Mouse (Mus musculus) cerebellum, adult 2 months (tissue): Measurements from ENCODE around the gene Hint3. TPM values are rescaled to one million over a fixed set of nuclear protein-coding genes. Genes with fewer than 3 reads are reported as not detected.
"Not testable (repeated sequence)": the region's sequence is repeated elsewhere in the genome, so short reads cannot be mapped to it uniquely, and the experiment has no call there.

ENCODE experiments used
- DNase-seq, 2 experiments: peaks; one replicate each; pipeline ENCODE4 v3.0.0; 2021
- H3K27ac ChIP-seq: fragments of 200-500 bp; 2 replicates; pipeline ENCODE4 v1.5.1; 2012; ENCODE audit warnings: low read length, control low read depth, inconsistent platforms; ENCODE audit not compliant: insufficient read depth
- H3K27me3 ChIP-seq: fragments of 200-500 bp; 2 replicates; pipeline ENCODE4 v1.6.1; 2012; ENCODE audit warnings: inconsistent platforms, mild to moderate bottlenecking, low read length, moderate library complexity; ENCODE audit not compliant: control insufficient read depth, insufficient read depth
- H3K4me1 ChIP-seq: fragments of 200-500 bp; 2 replicates; pipeline ENCODE4 v1.6.1; 2011; ENCODE audit warnings: low read length; ENCODE audit not compliant: control insufficient read depth, insufficient read depth
- H3K4me3 ChIP-seq: fragments of 200-500 bp; replicated peaks from 2 replicates; pipeline ENCODE3; 2011; ENCODE audit warnings: mild to moderate bottlenecking, low read depth, low read length, control low read depth; ENCODE audit not compliant: insufficient read depth
- CTCF ChIP-seq: fragments of 200-500 bp; IDR thresholded peaks from 2 replicates; pipeline ENCODE4 v1.5.1; 2011; ENCODE audit warnings: low read depth, mild to moderate bottlenecking, control low read depth, low read length, moderate library complexity, borderline replicate concordance; ENCODE audit not compliant: insufficient read depth
- POLR2A ChIP-seq: fragments of 200-500 bp; IDR thresholded peaks from 2 replicates; pipeline ENCODE4 v1.6.1; 2011; ENCODE audit warnings: low read length, control low read depth, borderline replicate concordance; ENCODE audit not compliant: insufficient read depth
- WGBS: fragments of 180-500 bp; shearing (Covaris S2); methylation state at CpG from one replicate; pipeline ENCODE4 v1.1.7; 2018; 5-methylcytosine and 5-hydroxymethylcytosine counted together
- polyA plus RNA-seq: library from polyadenylated mRNA; depleted of rRNA; stranded (reverse); fragments of >200 nt; gene quantifications from 2 replicates; pipeline ENCODE4 v1.2.3, GENCODE M21; 2012; rRNA removed

The Hint3 gene
- 18.3 and 18.7 TPM in 2 replicates for polyA plus RNA-seq

DNA sequence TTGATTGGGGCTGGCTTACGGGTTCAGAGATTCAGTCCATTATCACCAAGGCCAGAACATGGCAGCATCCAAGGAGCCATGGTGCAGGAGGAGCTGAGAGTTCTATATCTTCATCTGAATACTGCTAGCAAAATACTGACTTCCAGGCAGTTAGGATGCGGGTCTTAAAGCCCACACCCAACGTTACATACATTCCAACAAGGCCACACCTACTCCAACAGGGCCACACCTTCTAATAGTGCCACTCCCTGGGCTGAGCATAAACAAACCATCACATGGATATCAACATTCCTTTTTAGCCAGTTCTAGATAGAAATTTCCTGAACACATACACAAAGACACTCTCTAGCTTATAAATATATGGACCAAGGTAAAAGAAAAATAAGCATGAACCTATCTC, at the start of gene Hint3:
Gene Hint3, minus strand, starts transcription at position 120 of the 400 bp plus-strand sequence.
- 86% methylated on average over 3 of the region's 3 CpGs for WGBS
- no peak within 1 kb of the TSS for H3K4me3 ChIP-seq
- DNase-seq = no peak
- H3K27ac ChIP-seq = no peak within 1 kb of the TSS
- H3K4me1 ChIP-seq = no peaks in the 10 kb centered on the region
- H3K27me3 ChIP-seq = no peaks in the 10 kb centered on the region
- TF ChIP-seq CTCF (no peak), POLR2A (no peak)

DNA sequence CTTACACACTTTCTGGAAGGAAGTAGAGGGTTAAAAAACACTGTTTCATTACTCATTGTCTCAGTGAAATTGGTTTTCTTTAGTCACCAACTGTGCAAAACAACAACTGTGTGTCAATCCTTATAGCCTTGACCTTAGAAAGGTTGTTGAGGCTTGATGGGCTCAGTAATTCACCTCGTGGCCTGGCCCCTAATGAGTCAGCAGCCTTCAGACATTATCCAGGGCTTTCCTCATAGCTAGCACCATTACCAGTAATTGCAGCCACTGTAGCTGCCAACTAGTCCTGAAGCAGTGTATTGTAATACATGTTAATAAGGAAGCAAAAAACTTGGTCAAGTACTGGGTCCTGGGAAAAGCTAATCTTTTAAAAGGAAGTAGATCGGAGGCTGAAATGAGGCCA, 48.6 kb upstream of the Hint3 start:
- no peaks in the 10 kb centered on the region for H3K27me3 ChIP-seq
- no peak for TF ChIP-seq POLR2A
- no peak for TF ChIP-seq CTCF
- WGBS = 77% methylated on average over 2 of the region's 2 CpGs
- no peaks in the 10 kb centered on the region; the same call in 1 of the 2 replicates for H3K4me1 ChIP-seq
- no peak for DNase-seq
- no peak overlapping the region for H3K27ac ChIP-seq
- no peak overlapping the region for H3K4me3 ChIP-seq

DNA sequence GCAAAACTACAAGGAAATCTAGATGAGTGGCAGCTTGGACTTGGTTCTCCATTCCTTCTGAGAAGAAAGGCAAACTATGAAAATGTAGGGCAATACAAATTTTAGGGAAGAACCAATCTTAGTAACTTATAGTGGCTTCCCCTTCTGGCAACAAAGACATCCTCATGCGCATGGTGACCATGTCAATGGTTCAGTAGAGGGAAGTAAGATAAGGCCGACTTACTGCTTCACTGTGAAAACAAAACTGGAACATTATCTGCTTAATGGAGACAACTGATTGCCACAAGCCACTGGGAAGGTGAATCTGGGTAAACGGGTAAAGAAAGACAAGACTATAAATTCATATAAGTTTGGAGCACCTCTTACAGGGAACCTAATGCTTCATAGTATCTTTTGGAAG, 45.4 kb upstream of the Hint3 start:
- TF ChIP-seq CTCF (no peak), POLR2A (no peak)
- 96% methylated on average over 3 of the region's 3 CpGs for WGBS
- Histone ChIP-seq H3K4me3 (no peak overlapping the region), H3K27me3 (no peaks in the 10 kb centered on the region), H3K4me1 (no peaks in the 10 kb centered on the region), H3K27ac (no peak overlapping the region)
- no peak for DNase-seq

DNA sequence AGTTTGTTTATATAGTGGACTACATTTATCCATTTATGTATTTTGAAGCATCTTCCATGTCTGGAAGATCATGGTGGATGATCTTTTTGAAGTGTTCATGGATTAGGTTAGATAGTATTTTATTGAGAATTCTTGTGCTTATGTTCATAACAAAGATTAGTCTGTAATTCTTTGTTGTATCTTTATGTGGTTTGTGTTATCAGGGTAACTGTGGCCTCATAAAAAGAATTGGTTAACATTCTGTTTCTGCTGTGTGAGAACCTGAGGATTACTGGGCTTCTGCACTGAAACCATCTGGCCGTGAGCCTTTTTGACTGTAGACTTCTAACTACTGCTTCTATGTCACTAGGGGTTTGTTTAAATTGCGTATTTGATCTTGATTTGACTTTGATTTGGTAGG, 37.1 kb upstream of the Hint3 start:
- WGBS = 88% methylated on average over 2 of the region's 2 CpGs
- Histone ChIP-seq H3K4me1 (no peaks in the 10 kb centered on the region), H3K27me3 (no peaks in the 10 kb centered on the region), H3K27ac (no peak overlapping the region), H3K4me3 (no peak overlapping the region)
- DNase-seq = no peak
- no peak for TF ChIP-seq POLR2A
- no peak for TF ChIP-seq CTCF

DNA sequence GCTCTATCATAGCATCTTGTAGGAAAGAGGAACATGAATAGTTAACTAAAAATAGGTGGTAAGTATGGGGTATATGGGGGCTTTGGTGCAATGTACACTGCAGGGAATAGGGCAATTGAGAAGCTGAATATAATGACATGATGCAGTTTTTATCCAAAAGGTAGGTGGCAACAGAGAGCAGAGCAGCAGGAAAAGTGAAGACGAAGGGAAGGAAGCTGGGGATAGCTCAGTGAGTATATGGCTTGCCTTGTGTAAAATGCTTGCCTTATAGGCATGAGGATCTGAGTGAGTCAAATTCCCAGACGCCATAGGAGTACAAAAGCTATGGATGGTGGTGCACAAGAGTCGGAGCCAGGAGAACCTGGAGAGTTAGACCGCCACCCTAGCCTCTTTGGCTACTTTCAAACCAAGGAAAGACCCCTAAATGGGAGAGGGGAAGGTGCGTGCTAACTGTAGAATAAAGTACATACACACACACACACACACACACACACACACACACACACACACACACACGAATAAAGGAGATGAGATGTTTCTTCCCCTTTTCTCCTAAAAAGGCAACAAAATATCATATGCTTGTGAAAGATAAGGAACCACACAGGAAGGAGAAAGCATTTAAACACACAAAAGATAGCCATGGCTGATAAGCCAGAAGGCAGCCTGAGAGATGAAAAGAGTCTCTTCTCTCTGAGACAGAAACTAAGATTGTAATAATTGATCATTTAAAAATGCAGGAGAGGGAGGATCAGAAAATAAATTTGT, 31.3 kb upstream of the Hint3 start:
- 85% methylated on average over 6 of the region's 6 CpGs for WGBS
- Histone ChIP-seq H3K4me3 (no peak overlapping the region), H3K4me1 (no peaks in the 10 kb centered on the region), H3K27ac (no peak overlapping the region), H3K27me3 (no peaks in the 10 kb centered on the region)
- peak in 1 of 2 experiments; percentile 12 for DNase-seq
- TF ChIP-seq CTCF = peak; percentile 43; the same call in 1 of the 2 replicates
- TF ChIP-seq POLR2A = no peak

DNA sequence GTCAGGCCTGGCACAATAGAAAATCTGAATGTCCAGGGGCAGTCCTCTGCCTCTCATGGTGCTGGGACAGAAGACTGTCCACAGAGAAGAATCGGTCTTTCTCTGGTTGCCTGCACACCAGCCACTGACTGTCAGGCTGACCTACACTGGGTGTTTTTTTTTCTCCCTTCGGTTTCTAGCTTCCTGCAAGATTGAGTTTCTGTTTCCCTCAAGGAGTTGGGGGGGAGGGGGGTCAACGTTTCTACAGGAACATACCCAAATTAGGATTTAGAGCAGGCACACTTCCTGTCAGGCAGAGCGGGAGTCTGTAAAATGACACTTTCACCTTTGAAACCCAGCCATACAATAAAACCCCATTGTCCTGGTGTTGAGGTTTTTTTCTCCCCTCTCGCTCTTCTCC, 26.2 kb upstream of the Hint3 start:
- no peak overlapping the region for H3K27ac ChIP-seq
- DNase-seq = no peak
- TF ChIP-seq CTCF (no peak), POLR2A (no peak)
- no peak overlapping the region for H3K4me3 ChIP-seq
- 32% methylated on average over 5 of the region's 5 CpGs for WGBS
- no peaks in the 10 kb centered on the region for H3K4me1 ChIP-seq
- no peaks in the 10 kb centered on the region for H3K27me3 ChIP-seq

DNA sequence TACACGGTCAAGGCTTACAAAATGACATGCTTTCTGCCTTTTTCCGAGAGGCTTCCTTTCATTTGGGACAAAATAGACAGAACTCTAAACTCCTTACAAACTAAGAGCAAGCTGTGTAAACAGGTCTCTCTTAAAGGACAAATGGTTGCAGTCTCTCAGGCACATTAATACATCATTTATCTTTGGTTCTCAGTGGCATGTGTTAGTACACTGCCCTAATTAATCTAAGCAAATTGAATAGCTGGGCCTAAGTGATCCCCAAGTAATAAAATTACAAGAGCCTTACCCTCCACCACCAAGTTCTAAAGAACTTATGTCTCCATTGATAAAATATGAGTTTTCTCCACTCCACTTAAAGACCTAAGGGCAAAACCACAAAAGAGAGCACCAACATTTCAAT, 18.2 kb upstream of the Hint3 start:
- WGBS = 86% methylated on average over 2 of the region's 2 CpGs
- no peaks in the 10 kb centered on the region for H3K27me3 ChIP-seq
- no peaks in the 10 kb centered on the region for H3K4me1 ChIP-seq
- no peak for DNase-seq
- no peak overlapping the region for H3K4me3 ChIP-seq
- TF ChIP-seq CTCF (no peak), POLR2A (no peak)
- no peak overlapping the region for H3K27ac ChIP-seq

DNA sequence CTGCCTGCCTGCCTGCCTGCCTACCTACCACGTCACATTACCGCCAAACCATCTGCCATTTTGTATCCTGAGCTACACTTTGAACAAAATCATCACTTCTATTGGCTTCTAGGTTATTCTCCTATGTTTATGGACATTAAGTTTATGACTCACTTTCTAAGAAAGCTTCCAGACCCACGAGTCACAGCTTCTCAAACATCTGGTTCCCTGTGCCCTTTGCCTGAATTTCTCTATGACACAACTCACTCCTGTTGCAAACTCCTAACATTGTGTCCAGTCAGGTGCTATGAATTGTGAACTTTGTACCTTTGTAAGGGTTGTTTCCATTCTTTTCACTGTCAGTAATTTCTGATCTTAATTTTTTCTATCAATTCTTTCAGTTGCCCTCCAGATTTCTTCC, 8.8 kb upstream of the Hint3 start:
- no peak overlapping the region for H3K4me3 ChIP-seq
- H3K4me1 ChIP-seq = no peaks in the 10 kb centered on the region
- H3K27ac ChIP-seq = no peak overlapping the region
- DNase-seq = no peak
- H3K27me3 ChIP-seq = no peaks in the 10 kb centered on the region
- WGBS = 80% methylated on average over 3 of the region's 3 CpGs
- TF ChIP-seq POLR2A (no peak), CTCF (no peak)

DNA sequence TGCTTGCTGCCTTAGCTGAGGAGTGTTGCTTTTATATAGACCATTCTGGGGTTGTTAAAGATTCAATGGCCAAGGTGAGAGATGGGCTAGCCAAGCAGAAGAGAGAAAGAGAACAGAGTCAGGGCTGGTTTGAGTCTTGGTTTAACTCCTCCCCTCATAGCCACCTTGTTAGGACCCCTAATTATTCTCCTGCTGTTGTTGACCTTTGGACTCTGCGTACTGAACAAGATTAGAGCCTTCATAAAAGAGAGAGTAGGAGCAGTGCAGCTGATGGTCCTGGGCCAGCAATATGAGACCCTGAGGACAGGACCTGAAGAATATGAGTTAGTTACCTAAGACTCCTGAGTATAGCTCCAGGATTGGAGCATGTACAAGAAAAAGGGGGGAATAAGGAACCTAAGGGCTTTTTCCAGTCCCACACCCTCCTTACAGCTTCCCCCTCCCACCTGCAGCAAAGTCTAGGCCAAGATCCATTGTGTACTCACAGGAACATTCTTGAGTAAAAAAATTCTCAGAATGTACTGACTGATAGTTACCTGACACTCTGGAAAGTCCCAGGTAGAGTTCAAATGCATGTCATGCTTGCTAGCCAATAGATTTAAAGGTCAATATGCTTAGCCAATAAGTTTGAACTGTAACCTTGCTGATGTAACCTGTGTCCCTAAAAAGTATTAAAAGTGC, 7.2 kb upstream of the Hint3 start:
- H3K27ac ChIP-seq, H3K4me3 ChIP-seq, DNase-seq, H3K4me1 ChIP-seq, H3K27me3 ChIP-seq: not testable (repeated sequence)
- 86% methylated on average over 1 of the region's 1 CpGs for WGBS
